Mouse (Mus musculus) CH12.LX (cell line): ENCODE data around the gene BC147527. TPM values are rescaled to one million over a fixed set of nuclear protein-coding genes. Genes with fewer than 3 reads are reported as not detected.
"Not testable (repeated sequence)": the region's sequence is repeated elsewhere in the genome, so short reads cannot be mapped to it uniquely, and the experiment has no call there.

Experiments
- DNase-seq: peaks from one replicate; pipeline ENCODE4 v3.0.0-alpha.2; 2013; ENCODE audit errors: extremely low read depth
- H3K27ac ChIP-seq: 2 replicates; pipeline ENCODE4 v1.5.1; 2012; ENCODE audit warnings: low read depth, mild to moderate bottlenecking, control low read depth, moderate library complexity; ENCODE audit not compliant: insufficient read depth
- H3K27me3 ChIP-seq: replicated peaks from 2 replicates; pipeline ENCODE3; 2012; ENCODE audit warnings: inconsistent platforms
- H3K36me3 ChIP-seq, 2 experiments: replicated peaks in 1 of 2; 2 replicates each; pipeline versions ENCODE3 to v1.6.1; 2012; ENCODE audit warnings: inconsistent platforms in 1 of 2, low read length in 1 of 2, mild to moderate bottlenecking in 1 of 2, mixed read lengths in 1 of 2, moderate library complexity in 1 of 2; ENCODE audit not compliant: control insufficient read depth in 1 of 2, insufficient read depth in 1 of 2
- H3K4me1 ChIP-seq, 2 experiments: 2 replicates each; pipeline ENCODE4 v1.6.1; 2012; ENCODE audit warnings: inconsistent platforms in 1 of 2, moderate library complexity in 1 of 2; ENCODE audit not compliant: insufficient read depth in 2 of 2, control insufficient read depth in 1 of 2
- H3K4me2 ChIP-seq: 2 replicates; pipeline ENCODE4 v1.6.1; 2012; ENCODE audit warnings: low read depth, mild to moderate bottlenecking, control low read depth; ENCODE audit not compliant: poor library complexity, insufficient read depth, severe bottlenecking
- H3K4me3 ChIP-seq, 3 experiments: fragments of 150-350 bp in 1 of 3; sonication (generic) in 1 of 3; replicated peaks in 1 of 3; 2 replicates each; pipeline versions ENCODE3 to v1.5.1; 2011 to 2012; ENCODE audit warnings: low read depth in 2 of 3, low read length in 2 of 3, mild to moderate bottlenecking in 2 of 3, moderate library complexity in 2 of 3, control low read depth in 1 of 3, improper control_type of control experiment in 1 of 3, inconsistent platforms in 1 of 3, mixed read lengths in 1 of 3; ENCODE audit not compliant: poor library complexity in 1 of 3
- H3K79me2 ChIP-seq: replicated peaks from 2 replicates; pipeline ENCODE4 v1.6.1; 2012; ENCODE audit warnings: mild to moderate bottlenecking, moderate library complexity; ENCODE audit not compliant: control insufficient read depth, poor library complexity, insufficient read depth, severe bottlenecking; ENCODE audit errors: extremely low read depth
- H3K9ac ChIP-seq: 2 replicates; pipeline ENCODE4 v1.6.1; 2012; ENCODE audit warnings: low read depth, mild to moderate bottlenecking, control low read depth, moderate library complexity; ENCODE audit not compliant: insufficient read depth
- H3K9me3 ChIP-seq: replicated peaks from 2 replicates; pipeline ENCODE3; 2012; ENCODE audit warnings: low read length, inconsistent platforms, mixed read lengths
- BHLHE40 ChIP-seq: IDR thresholded peaks from 2 replicates; pipeline ENCODE4 v1.6.1; 2011; ENCODE audit warnings: mild to moderate bottlenecking, low read depth, low read length, improper control_type of control experiment
- CHD2 ChIP-seq: IDR thresholded peaks from 2 replicates; pipeline ENCODE4 v1.6.1; 2011; ENCODE audit warnings: low read length, improper control_type of control experiment
- E2F4 ChIP-seq: IDR thresholded peaks from 2 replicates; pipeline ENCODE4 v1.6.1; 2011; ENCODE audit warnings: low read depth, low read length, improper control_type of control experiment; ENCODE audit not compliant: insufficient replicate concordance
- EP300 ChIP-seq: IDR thresholded peaks from 2 replicates; pipeline ENCODE4 v1.6.1; 2011; ENCODE audit warnings: low read length, improper control_type of control experiment
- ETS1 ChIP-seq: conservative IDR thresholded peaks from 2 replicates; pipeline ENCODE4 v1.6.1; 2012; ENCODE audit warnings: low read depth, mild to moderate bottlenecking, inconsistent platforms, low read length, improper control_type of control experiment, moderate library complexity
- IRF4 ChIP-seq: IDR thresholded peaks from 2 replicates; pipeline ENCODE4 v1.6.1; 2014; ENCODE audit warnings: low read depth, mild to moderate bottlenecking, inconsistent platforms, low read length, improper control_type of control experiment
- MAFK ChIP-seq: IDR thresholded peaks from 2 replicates; pipeline ENCODE4 v1.6.1; 2011; ENCODE audit warnings: low read length, improper control_type of control experiment; ENCODE audit not compliant: insufficient replicate concordance
- MAX ChIP-seq: IDR thresholded peaks from 2 replicates; pipeline ENCODE4 v1.6.1; 2011; ENCODE audit warnings: low read length, improper control_type of control experiment
- MEF2A ChIP-seq: IDR thresholded peaks from 2 replicates; pipeline ENCODE4 v1.6.1; 2014; ENCODE audit warnings: low read depth, mild to moderate bottlenecking, inconsistent platforms, low read length, improper control_type of control experiment, borderline replicate concordance
- MYC ChIP-seq: IDR thresholded peaks from 2 replicates; pipeline ENCODE4 v1.6.1; 2011; ENCODE audit warnings: low read depth, mild to moderate bottlenecking, improper control_type of control experiment, low read length
- NELFE ChIP-seq: IDR thresholded peaks from 2 replicates; pipeline ENCODE4 v1.6.1; 2011; ENCODE audit warnings: low read depth, low read length, improper control_type of control experiment
- POLR2A ChIP-seq: IDR thresholded peaks from 2 replicates; pipeline ENCODE4 v1.6.1; 2011; ENCODE audit warnings: low read depth, mild to moderate bottlenecking, improper control_type of control experiment, low read length
- RCOR1 ChIP-seq: conservative IDR thresholded peaks from 2 replicates; pipeline ENCODE4 v1.6.1; 2012; ENCODE audit warnings: low read depth, mild to moderate bottlenecking, inconsistent platforms, low read length, improper control_type of control experiment
- TBP ChIP-seq: conservative IDR thresholded peaks from 2 replicates; pipeline ENCODE4 v1.6.1; 2011; ENCODE audit warnings: low read depth, low read length, improper control_type of control experiment
- TCF12 ChIP-seq: IDR thresholded peaks from 2 replicates; pipeline ENCODE4 v1.6.1; 2014; ENCODE audit warnings: low read depth, mild to moderate bottlenecking, inconsistent platforms, low read length, improper control_type of control experiment
- UBTF ChIP-seq: IDR thresholded peaks from 2 replicates; pipeline ENCODE4 v1.6.1; 2012; ENCODE audit warnings: low read depth, mild to moderate bottlenecking, inconsistent platforms, low read length, improper control_type of control experiment, moderate library complexity
- ZMIZ1 ChIP-seq: IDR thresholded peaks from 2 replicates; pipeline ENCODE4 v1.6.1; 2012; ENCODE audit warnings: low read depth, mild to moderate bottlenecking, inconsistent platforms, low read length, improper control_type of control experiment
- ZNF384 ChIP-seq: IDR thresholded peaks from 2 replicates; pipeline ENCODE4 v1.6.1; 2012; ENCODE audit warnings: low read depth, low read length, improper control_type of control experiment, inconsistent platforms
- dilution Hi-C: fragments of 300-500 bp; cut with MboI; formaldehyde crosslinking; loops from 2 replicates; pipeline ENCODE4 v1.14.3; 2020; ENCODE audit warnings: low sequenced_read_pairs; ENCODE audit not compliant: extremely low pct_unique_long_range_greater_than_20kb, extremely low pct_ligation_motif_present
- in situ Hi-C: fragments of 300-500 bp; cut with MboI; formaldehyde crosslinking; loops from 3 replicates; pipeline ENCODE4 v1.14.3; 2019; ENCODE audit warnings: low sequenced_read_pairs, low pct_ligation_motif_present, low pct_unique_long_range_greater_than_20kb, mixed read lengths
- polyA plus RNA-seq: library from polyadenylated mRNA; unstranded; fragments of >175 nt; gene quantifications from 2 replicates; pipeline ENCODE4 v1.2.1, GENCODE M21; 2012; ENCODE audit warnings: low read depth; ENCODE audit not compliant: insufficient read length
- total RNA-seq, 2 experiments: library from RNA; depleted of rRNA; stranded (reverse); fragments of 300-350 nt in 1 of 2; fragments of >200 nt in 1 of 2; gene quantifications; 2 replicates each; pipeline ENCODE4 v1.2.3; 2012 to 2014

BC147527 gene
- total and polyA plus RNA-seq, 3 experiments, result 17.2 to 55.8 (median 33.6) TPM

GRCm38 (mm10) chr13:120258817-120259658 is 41.2 kb upstream of the BC147527 start:
- H3K9ac ChIP-seq, result peak overlapping the region; percentile 66; the same call in 1 of the 2 replicates
- H3K36me3 ChIP-seq, dilution Hi-C loops, in situ Hi-C loops, H3K9me3 ChIP-seq, H3K27me3 ChIP-seq, H3K79me2 ChIP-seq: not testable (repeated sequence)
- peaks cover 8 to 23% of the 10 kb centered on the region in 2 experiments for H3K4me1 ChIP-seq
- TF ChIP-seq EP300, result peak; percentile 88
- TF ChIP-seq ZMIZ1, result peak; percentile 24; the same call in 1 of the 2 replicates
- TF ChIP-seq ZNF384, result peak; percentile 91
- TF ChIP-seq MYC, result peak; percentile 70; the same call in 1 of the 2 replicates
- peak; percentile 82 for TF ChIP-seq TCF12
- peak; percentile 40; the same call in 1 of the 2 replicates for TF ChIP-seq MAX
- peak; percentile 57 for TF ChIP-seq ETS1
- TF ChIP-seq CHD2, result peak; percentile 48; the same call in 1 of the 2 replicates
- TF ChIP-seq TBP, result peak; percentile 55
- TF ChIP-seq MAFK, result peak; percentile 54; the same call in 1 of the 2 replicates
- peak; percentile 76 for TF ChIP-seq RCOR1
- peak; percentile 39; the same call in 1 of the 2 replicates for TF ChIP-seq POLR2A
- peak; percentile 80 for TF ChIP-seq BHLHE40
- peak; percentile 71; the same call in 1 of the 2 replicates for TF ChIP-seq E2F4
- TF ChIP-seq IRF4, result peak; percentile 68; the same call in 1 of the 2 replicates
- peak; percentile 95 for DNase-seq
- peak overlapping the region; percentile 100 for H3K27ac ChIP-seq
- peak overlapping the region; percentile 88; the same call in 1 of the 2 replicates for H3K4me2 ChIP-seq
- H3K4me3 ChIP-seq, result peak overlapping the region in 1 of 3 experiments; percentile 28

- H3K4me3 ChIP-seq, result peak overlapping the region in 1 of 3 experiments; percentile 28
- H3K79me2 ChIP-seq, H3K36me3 ChIP-seq, in situ Hi-C loops: not testable (repeated sequence)
- H3K4me2 ChIP-seq, result peak overlapping the region; percentile 88
- H3K27ac ChIP-seq, result peak overlapping the region; percentile 100
- peaks cover 8 to 30% of the 10 kb centered on the region in 2 experiments for H3K4me1 ChIP-seq
- TF ChIP-seq NELFE (peak; percentile 28; the same call in 1 of the 2 replicates), MEF2A (peak; percentile 74; the same call in 1 of the 2 replicates), POLR2A (peak; percentile 36), IRF4 (peak; percentile 82), TCF12 (peak; percentile 66), EP300 (peak; percentile 76), BHLHE40 (peak; percentile 38; the same call in 1 of the 2 replicates), ZNF384 (peak; percentile 68), RCOR1 (0 out of 2 replicates have a peak, but pooled peaks have one; percentile 33), ETS1 (peak; percentile 53; the same call in 1 of the 2 replicates), TBP (peak; percentile 40; the same call in 1 of the 2 replicates), UBTF (peak; percentile 55; the same call in 1 of the 2 replicates)
- TF ChIP-seq, all 38 proteins: peak for 12; not testable (repeated sequence) for 26
- dilution Hi-C loops, H3K9me3 ChIP-seq, H3K27me3 ChIP-seq: not testable (repeated sequence)
- peak overlapping the region; percentile 43 for H3K9ac ChIP-seq
- DNase-seq, result peak; percentile 65
Measured at GRCm38 (mm10) chr13:120259718-120260117, 40.5 kb upstream of the BC147527 start.
